Mouse (Mus musculus) R1 (cell line): ENCODE data around the gene Ehd1.

ENCODE experiments used
- DNase-seq: peaks from one replicate; pipeline ENCODE4 v3.0.0-alpha.2; 2018; ENCODE audit warnings: low read depth, low spot score

Ehd1 gene

GRCm38 (mm10) chr19:6333761-6334595, 57.5 kb downstream of the Ehd1 start:
- no peak for DNase-seq

- peak; percentile 99 for DNase-seq
These were observed 58.3 kb downstream of the Ehd1 start, which contains the start of gene Men1 for GRCm38 (mm10) chr19:6334673-6335457. Men1 (plus strand) TSS chr19:6334979.

GRCm38 (mm10) chr19:6335458-6335827, 58.9 kb downstream of the Ehd1 start:
- DNase-seq, result peak; percentile 33

GRCm38 (mm10) chr19:6336920-6337319, 60.4 kb downstream of the Ehd1 start:
- DNase-seq, result no peak

- no peak for DNase-seq
These were observed 61.6 kb downstream of the Ehd1 start for GRCm38 (mm10) chr19:6338171-6338570.

- DNase-seq, result no peak
These were observed 62.2 kb downstream of the Ehd1 start for GRCm38 (mm10) chr19:6338716-6339115.

- DNase-seq, result no peak
These were observed 62.7 kb downstream of the Ehd1 start for GRCm38 (mm10) chr19:6339191-6339590.

GRCm38 (mm10) chr19:6339890-6340504, 63.5 kb downstream of the Ehd1 start:
- peak; percentile 70 for DNase-seq

GRCm38 (mm10) chr19:6340524-6341452, 64.3 kb downstream of the Ehd1 start, which contains the start of gene Map4k2:
Map4k2 (plus strand) TSS chr19:6341135.
- peak; percentile 83 for DNase-seq

- DNase-seq, result peak; percentile 16
These were observed 65.0 kb downstream of the Ehd1 start for GRCm38 (mm10) chr19:6341453-6342077.

- DNase-seq, result no peak
These were observed 65.9 kb downstream of the Ehd1 start for GRCm38 (mm10) chr19:6342276-6342933.

- peak; percentile 22 for DNase-seq
These were observed 66.8 kb downstream of the Ehd1 start for GRCm38 (mm10) chr19:6343066-6343925.

GRCm38 (mm10) chr19:6343996-6344395, 67.5 kb downstream of the Ehd1 start:
- no peak for DNase-seq

- DNase-seq, result no peak
These were observed 69.5 kb downstream of the Ehd1 start for GRCm38 (mm10) chr19:6346023-6346422.

GRCm38 (mm10) chr19:6346661-6347060, 70.1 kb downstream of the Ehd1 start:
- no peak for DNase-seq

- no peak for DNase-seq
These were observed 71.1 kb downstream of the Ehd1 start for GRCm38 (mm10) chr19:6347615-6348014.

- no peak for DNase-seq
These were observed 72.2 kb downstream of the Ehd1 start for GRCm38 (mm10) chr19:6348717-6349116.

- no peak for DNase-seq
These were observed 72.9 kb downstream of the Ehd1 start for GRCm38 (mm10) chr19:6349215-6349983.
